Mouse (Mus musculus): ENCODE data around the gene Cep104.

DNA sequence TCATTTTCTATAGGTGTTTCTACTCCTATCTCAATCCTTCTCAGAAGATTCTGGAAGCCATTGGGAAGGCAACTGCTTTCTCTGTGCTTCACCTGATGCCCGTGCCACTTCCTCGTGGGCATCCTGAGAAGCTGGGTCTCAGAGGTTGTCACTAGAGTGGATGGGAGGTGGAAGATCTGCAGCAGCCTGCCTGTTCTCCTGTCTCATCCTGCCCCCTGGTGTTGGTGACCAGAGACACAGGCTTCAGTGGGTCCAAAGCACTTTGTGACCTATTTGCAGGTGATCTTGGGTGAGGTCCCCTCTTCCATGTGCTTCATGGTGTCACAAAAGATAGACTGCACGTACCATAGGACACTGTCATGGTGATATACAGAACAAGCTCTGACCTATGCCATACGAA, 31.8 kb upstream of the Cep104 start:
- no peak for TF ChIP-seq GATA1 (IDR thresholded peaks at IDR 0.05; ENCODE audit: low read length)
- no peak for TF ChIP-seq TAL1 (IDR thresholded peaks at IDR 0.05; ENCODE audit: low read length)

All from erythroblast, embryonic 14.5 days (primary cell).